Mouse (Mus musculus): Measurements from ENCODE around the gene Eepd1.

Eepd1 gene

GRCm38 (mm10) chr9:25573753-25574152 lies 92.4 kb downstream of the Eepd1 start:
- in situ Hi-C loops (cut with MboI, MseI), result no loop called here

- in situ Hi-C loops (cut with MboI, MseI), result no loop called here
These were observed 92.8 kb downstream of the Eepd1 start for GRCm38 (mm10) chr9:25574186-25574585.

- in situ Hi-C loops (cut with MboI, MseI), result loop anchor here (25.0 kb wide), 1 partner anchor 242 kb away; no protein-coding TSS in a partner anchor
These were observed 97.6 kb downstream of the Eepd1 start for GRCm38 (mm10) chr9:25578674-25579596.

- in situ Hi-C loops (cut with MboI, MseI), result loop anchor here (10.0 to 25.0 kb wide), 2 partner anchors 246 to 429 kb away; partner anchors contain the start of gene Herpud2
These were observed 102.3 kb downstream of the Eepd1 start for GRCm38 (mm10) chr9:25583621-25584020.

GRCm38 (mm10) chr9:25585614-25586013 lies 104.3 kb downstream of the Eepd1 start:
- in situ Hi-C loops (cut with MboI, MseI), result loop anchor here (10.0 to 25.0 kb wide), 2 partner anchors 248 to 431 kb away; partner anchors contain the start of gene Herpud2

GRCm38 (mm10) chr9:25588581-25588980 lies 107.2 kb downstream of the Eepd1 start:
- in situ Hi-C loops (cut with MboI, MseI), result loop anchor here (10.0 to 25.0 kb wide), 2 partner anchors 251 to 434 kb away; partner anchors contain the start of gene Herpud2

GRCm38 (mm10) chr9:25590740-25591139 lies 109.4 kb downstream of the Eepd1 start:
- in situ Hi-C loops (cut with MboI, MseI), result loop anchor here (5.0 to 25.0 kb wide), 2 partner anchors 98 to 253 kb away; no protein-coding TSS in a partner anchor

GRCm38 (mm10) chr9:25591390-25592354 lies 110.3 kb downstream of the Eepd1 start:
- in situ Hi-C loops (cut with MboI, MseI), result loop anchor here (5.0 to 25.0 kb wide), 2 partner anchors 99 to 254 kb away; no protein-coding TSS in a partner anchor

GRCm38 (mm10) chr9:25592355-25592955 lies 111.1 kb downstream of the Eepd1 start:
- in situ Hi-C loops (cut with MboI, MseI), result loop anchor here (5.0 to 25.0 kb wide), 2 partner anchors 100 to 255 kb away; no protein-coding TSS in a partner anchor

GRCm38 (mm10) chr9:25624744-25625143 lies 143.4 kb downstream of the Eepd1 start:
- in situ Hi-C loops (cut with MboI, MseI), result no loop called here

- in situ Hi-C loops (cut with MboI, MseI), result no loop called here
These were observed 148.3 kb downstream of the Eepd1 start for GRCm38 (mm10) chr9:25629531-25630099.
